Mouse (Mus musculus): ENCODE results near the gene Asxl2. TPM values are rescaled to one million over a fixed set of nuclear protein-coding genes. Genes with fewer than 3 reads are reported as not detected.
A peak's percentile ranks its signal among the peaks of the same experiment; 100 is the strongest.

The Asxl2 gene
- polyA plus RNA-seq (2015; fragmentation: Nextera tagmentation; extraction: Ambion mirVana) = 9.6 and 10.5 TPM in 2 replicates

DNA sequence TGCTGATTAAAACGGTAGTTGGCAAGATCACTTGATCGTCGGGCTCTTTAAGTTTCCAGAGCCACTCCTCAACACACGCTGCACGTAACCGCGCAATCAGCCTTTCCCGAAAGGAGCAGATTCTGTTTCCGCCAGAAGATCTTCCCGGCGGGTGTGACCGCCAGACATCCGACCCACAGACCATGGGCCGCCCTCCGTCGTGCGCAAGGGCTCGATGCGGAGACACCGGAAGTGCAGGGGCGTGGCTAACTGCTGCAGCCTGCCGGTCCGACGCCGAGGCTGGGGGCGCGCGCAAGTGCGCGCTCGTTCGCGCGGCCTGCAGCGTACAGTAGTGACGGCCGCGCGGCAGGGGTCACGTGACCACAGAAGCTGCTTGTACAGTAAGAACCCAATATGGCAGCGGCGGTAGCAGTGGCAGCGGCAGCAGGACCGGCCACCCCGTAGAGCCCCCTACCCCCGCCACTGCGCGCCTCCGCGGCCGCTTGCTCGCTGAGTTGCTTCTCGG lies at the start of gene Asxl2:
Gene Asxl2 (plus strand): TSS at position 328 of the 505 bp plus-strand sequence.
- peak; percentile 99 for DNase-seq (ENCODE audit: low spot score)
- Histone ChIP-seq H3K27me3 (ENCODE audit: insufficient read depth, low read length) (no peaks in the 10 kb centered on the region), H3K27ac (peak within 1 kb of the TSS; percentile 98), H3K4me3 (replicated peaks; ENCODE audit: low read depth, low read length) (peak within 1 kb of the TSS; percentile 79), H3K36me3 (ENCODE audit: insufficient read depth, low read length) (no peaks in the 10 kb centered on the region), H3K9ac (ENCODE audit: low read depth, low read length) (peak within 1 kb of the TSS; percentile 98), H3K9me3 (replicated peaks; ENCODE audit: low read length) (no peaks in the 10 kb centered on the region), H3K4me1 (replicated peaks; ENCODE audit: insufficient read depth, low read length) (peaks cover 6% of the 10 kb centered on the region), H3K4me2 (ENCODE audit: low read length) (peak within 1 kb of the TSS; percentile 72)
- ATAC-seq (replicated peaks; ENCODE audit: low FRiP score, low read depth) = peak; percentile 98
- WGBS = under 1% methylated on average over 53 of the region's 53 CpGs
- no peak for TF ChIP-seq CTCF (IDR thresholded peaks at IDR 0.05; ENCODE audit: low read depth)

DNA sequence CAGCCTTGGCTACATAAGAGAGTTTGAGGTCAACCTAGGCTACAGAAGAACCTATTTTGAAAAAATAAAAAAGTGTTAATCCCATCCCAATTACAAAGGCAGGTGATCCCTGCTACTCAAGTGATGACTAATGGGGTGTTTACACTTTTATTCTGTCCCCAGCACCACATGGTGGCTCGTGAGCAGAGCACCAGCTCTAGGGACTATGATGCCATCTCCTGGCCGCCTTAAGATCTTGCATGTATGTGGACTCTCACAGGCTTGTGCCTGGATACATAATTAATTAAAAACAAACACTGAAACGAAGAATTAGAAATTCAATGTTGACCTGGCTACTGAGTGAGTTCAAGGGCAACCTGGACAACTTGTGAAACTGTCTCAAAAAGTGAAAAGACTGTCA lies 49.5 kb upstream of the Asxl2 start:
- Histone ChIP-seq H3K36me3 (ENCODE audit: insufficient read depth, low read length) (0 out of 2 replicates have a peak, but pooled peaks cover 4% of the 10 kb centered on the region), H3K4me3 (replicated peaks; ENCODE audit: low read depth, low read length) (no peak overlapping the region), H3K4me2 (ENCODE audit: low read length) (no peak overlapping the region), H3K27ac (no peak overlapping the region), H3K27me3 (ENCODE audit: insufficient read depth, low read length) (no peaks in the 10 kb centered on the region), H3K9ac (ENCODE audit: low read depth, low read length) (no peak overlapping the region), H3K9me3 (replicated peaks; ENCODE audit: low read length) (no peaks in the 10 kb centered on the region), H3K4me1 (replicated peaks; ENCODE audit: insufficient read depth, low read length) (no peaks in the 10 kb centered on the region)
- ATAC-seq (replicated peaks; ENCODE audit: low FRiP score, low read depth) (no peak), DNase-seq (ENCODE audit: low spot score) (no peak)
- peak; percentile 42 for TF ChIP-seq CTCF (IDR thresholded peaks at IDR 0.05; ENCODE audit: low read depth)
- WGBS = 26% methylated on average over 3 of the region's 3 CpGs

DNA sequence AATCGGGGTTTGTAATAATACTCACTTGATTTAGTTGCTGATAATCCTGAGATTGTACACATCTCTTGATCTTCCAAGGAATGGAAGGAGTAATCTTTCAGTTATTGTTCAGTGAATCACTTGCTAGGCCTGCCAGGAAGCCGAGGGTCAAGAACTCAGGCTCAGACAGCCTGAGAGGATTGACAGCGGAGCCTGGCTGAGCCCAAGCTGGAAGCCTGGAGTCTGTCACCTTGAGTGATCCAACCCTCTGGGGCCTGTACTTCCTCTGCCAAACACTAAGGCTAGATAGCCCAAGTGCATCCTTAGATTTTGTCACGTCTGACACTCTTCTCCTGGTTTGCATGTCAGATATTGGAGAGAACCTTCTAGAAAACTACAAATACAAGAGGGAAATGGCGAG lies 48.9 kb upstream of the Asxl2 start:
- no peak for DNase-seq (ENCODE audit: low spot score)
- H3K9ac ChIP-seq (ENCODE audit: low read depth, low read length) = no peak overlapping the region
- H3K4me1 ChIP-seq (replicated peaks; ENCODE audit: insufficient read depth, low read length) = no peaks in the 10 kb centered on the region
- 74% methylated on average over 5 of the region's 5 CpGs for WGBS
- H3K4me2 ChIP-seq (ENCODE audit: low read length) = no peak overlapping the region
- H3K4me3 ChIP-seq (replicated peaks; ENCODE audit: low read depth, low read length) = no peak overlapping the region
- no peak overlapping the region for H3K27ac ChIP-seq
- H3K36me3 ChIP-seq (ENCODE audit: insufficient read depth, low read length) = 0 out of 2 replicates have a peak, but pooled peaks cover 4% of the 10 kb centered on the region
- TF ChIP-seq CTCF (IDR thresholded peaks at IDR 0.05; ENCODE audit: low read depth) = no peak
- no peak for ATAC-seq (replicated peaks; ENCODE audit: low FRiP score, low read depth)
- H3K27me3 ChIP-seq (ENCODE audit: insufficient read depth, low read length) = no peaks in the 10 kb centered on the region
- no peaks in the 10 kb centered on the region for H3K9me3 ChIP-seq (replicated peaks; ENCODE audit: low read length)

DNA sequence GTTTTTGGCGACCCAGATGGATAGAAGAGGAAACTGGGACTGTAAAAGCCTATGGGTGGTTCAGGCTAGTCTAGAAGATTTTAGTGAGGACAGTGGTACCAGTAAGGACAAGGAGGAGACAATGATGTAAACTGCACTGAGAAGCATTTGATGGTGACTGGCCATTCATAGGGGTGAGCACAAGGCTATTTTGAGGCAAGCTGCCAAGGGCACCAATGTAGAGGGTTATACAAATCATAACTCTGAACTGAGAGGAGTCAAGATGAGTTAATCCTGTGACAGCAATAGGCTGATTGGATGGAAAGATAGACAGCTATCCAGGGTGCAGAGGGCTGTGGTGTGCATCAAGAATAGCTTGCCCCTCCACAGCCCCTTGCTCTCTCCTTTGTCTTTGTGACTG lies 41.8 kb upstream of the Asxl2 start:
- H3K9ac ChIP-seq (ENCODE audit: low read depth, low read length) = no peak overlapping the region
- ATAC-seq (replicated peaks; ENCODE audit: low FRiP score, low read depth) = no peak

DNA sequence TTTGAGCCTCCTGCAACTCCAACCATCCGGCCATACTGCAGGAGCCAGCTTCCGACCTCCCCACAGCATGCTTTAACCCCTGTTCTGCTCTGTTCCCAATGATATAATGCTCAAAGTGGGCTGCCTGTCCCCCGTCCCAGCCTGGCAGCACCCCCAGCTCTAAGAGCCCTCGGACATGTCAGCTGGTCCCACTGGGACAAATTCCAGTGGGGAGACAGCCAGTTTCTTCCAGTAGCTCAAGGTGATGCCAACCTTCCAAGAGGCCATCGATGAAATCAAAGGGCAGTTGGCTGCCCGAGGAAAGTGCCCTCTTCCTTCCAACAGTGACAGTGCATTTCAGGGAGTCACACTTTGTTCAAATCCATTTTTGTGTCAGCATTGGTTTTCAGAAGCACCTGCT lies 41.4 kb upstream of the Asxl2 start:
- peaks cover 12% of the 10 kb centered on the region for H3K36me3 ChIP-seq (ENCODE audit: insufficient read depth, low read length)
- H3K9ac ChIP-seq (ENCODE audit: low read depth, low read length) = no peak overlapping the region
- ATAC-seq (replicated peaks; ENCODE audit: low FRiP score, low read depth) = no peak
- TF ChIP-seq CTCF (IDR thresholded peaks at IDR 0.05; ENCODE audit: low read depth) = no peak
- no peak overlapping the region for H3K4me3 ChIP-seq (replicated peaks; ENCODE audit: low read depth, low read length)
- no peak overlapping the region for H3K4me2 ChIP-seq (ENCODE audit: low read length)
- WGBS = 83% methylated on average over 6 of the region's 6 CpGs
- H3K27me3 ChIP-seq (ENCODE audit: insufficient read depth, low read length) = no peaks in the 10 kb centered on the region
- no peaks in the 10 kb centered on the region for H3K4me1 ChIP-seq (replicated peaks; ENCODE audit: insufficient read depth, low read length)
- no peaks in the 10 kb centered on the region for H3K9me3 ChIP-seq (replicated peaks; ENCODE audit: low read length)
- no peak overlapping the region for H3K27ac ChIP-seq
- DNase-seq (ENCODE audit: low spot score) = no peak

More for the DNA sequence above, 41.8 kb upstream of the Asxl2 start:
- WGBS = 76% methylated on average over 1 of the region's 1 CpGs
- Histone ChIP-seq H3K4me3 (replicated peaks; ENCODE audit: low read depth, low read length) (no peak overlapping the region), H3K36me3 (ENCODE audit: insufficient read depth, low read length) (peaks cover 12% of the 10 kb centered on the region), H3K27ac (no peak overlapping the region), H3K4me1 (replicated peaks; ENCODE audit: insufficient read depth, low read length) (no peaks in the 10 kb centered on the region), H3K4me2 (ENCODE audit: low read length) (no peak overlapping the region), H3K27me3 (ENCODE audit: insufficient read depth, low read length) (no peaks in the 10 kb centered on the region), H3K9me3 (replicated peaks; ENCODE audit: low read length) (no peaks in the 10 kb centered on the region)
- DNase-seq (ENCODE audit: low spot score) = no peak
- no peak for TF ChIP-seq CTCF (IDR thresholded peaks at IDR 0.05; ENCODE audit: low read depth)

DNA sequence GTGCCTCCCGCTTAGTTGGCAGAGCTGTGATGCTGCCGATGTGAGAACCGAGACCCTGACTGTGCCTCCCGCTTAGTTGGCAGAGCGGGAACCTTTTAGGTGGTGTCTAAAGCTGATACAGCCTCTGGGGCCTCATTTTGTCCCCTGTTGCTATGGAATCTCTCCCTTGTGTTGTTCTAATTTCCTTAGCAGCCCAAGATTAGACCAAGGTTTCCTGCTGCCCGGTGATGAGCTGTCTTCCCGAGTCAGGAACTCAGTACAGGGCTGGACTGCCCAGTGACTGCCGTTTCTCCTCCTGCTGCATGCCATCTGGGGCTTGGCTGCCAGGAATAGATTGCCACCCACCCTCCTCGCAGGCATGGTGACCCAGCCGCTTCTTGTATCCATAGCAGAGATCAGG lies 40.7 kb upstream of the Asxl2 start:
- H3K4me3 ChIP-seq (replicated peaks; ENCODE audit: low read depth, low read length) = no peak overlapping the region
- H3K27ac ChIP-seq = no peak overlapping the region
- H3K4me2 ChIP-seq (ENCODE audit: low read length) = no peak overlapping the region
- TF ChIP-seq CTCF (IDR thresholded peaks at IDR 0.05; ENCODE audit: low read depth) = no peak
- H3K27me3 ChIP-seq (ENCODE audit: insufficient read depth, low read length) = no peaks in the 10 kb centered on the region
- WGBS = 79% methylated on average over 10 of the region's 10 CpGs
- peaks cover 12% of the 10 kb centered on the region for H3K36me3 ChIP-seq (ENCODE audit: insufficient read depth, low read length)
- ATAC-seq (replicated peaks; ENCODE audit: low FRiP score, low read depth) = no peak
- H3K9ac ChIP-seq (ENCODE audit: low read depth, low read length) = no peak overlapping the region
- no peaks in the 10 kb centered on the region for H3K4me1 ChIP-seq (replicated peaks; ENCODE audit: insufficient read depth, low read length)
- no peaks in the 10 kb centered on the region for H3K9me3 ChIP-seq (replicated peaks; ENCODE audit: low read length)
- DNase-seq (ENCODE audit: low spot score) = no peak

DNA sequence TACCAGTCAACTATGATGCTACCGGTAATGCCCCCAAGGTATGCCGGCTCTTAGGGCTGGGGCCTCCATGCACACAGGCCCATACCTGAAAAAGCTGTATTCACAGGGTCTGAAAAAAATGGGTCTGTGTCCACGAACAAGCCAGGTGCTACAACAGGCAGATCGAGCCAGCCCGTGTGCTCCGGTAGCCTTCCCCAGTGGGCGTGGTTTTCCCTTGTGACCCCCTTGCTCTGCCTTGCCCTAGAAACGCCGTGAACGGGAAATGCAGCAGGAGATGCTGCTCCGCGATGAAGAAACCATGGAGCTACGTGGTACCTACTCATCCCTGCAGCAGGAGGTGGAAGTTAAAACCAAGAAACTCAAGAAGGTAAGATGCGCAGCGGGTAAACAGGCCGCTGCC lies 38.8 kb upstream of the Asxl2 start:
- ATAC-seq (replicated peaks; ENCODE audit: low FRiP score, low read depth) (no peak), DNase-seq (ENCODE audit: low spot score) (no peak)
- H3K27ac ChIP-seq = no peak overlapping the region
- H3K4me2 ChIP-seq (ENCODE audit: low read length) = no peak overlapping the region
- H3K27me3 ChIP-seq (ENCODE audit: insufficient read depth, low read length) = no peaks in the 10 kb centered on the region
- H3K9me3 ChIP-seq (replicated peaks; ENCODE audit: low read length) = no peaks in the 10 kb centered on the region
- no peak overlapping the region for H3K9ac ChIP-seq (ENCODE audit: low read depth, low read length)
- H3K4me1 ChIP-seq (replicated peaks; ENCODE audit: insufficient read depth, low read length) = no peaks in the 10 kb centered on the region
- peaks cover 12% of the 10 kb centered on the region for H3K36me3 ChIP-seq (ENCODE audit: insufficient read depth, low read length)
- 92% methylated on average over 16 of the region's 16 CpGs for WGBS
- no peak for TF ChIP-seq CTCF (IDR thresholded peaks at IDR 0.05; ENCODE audit: low read depth)
- H3K4me3 ChIP-seq (replicated peaks; ENCODE audit: low read depth, low read length) = no peak overlapping the region

Measured in kidney, postnatal 0 days (tissue).